Mouse (Mus musculus): ENCODE measurements around the gene Bnc1. TPM values are rescaled to one million over a fixed set of nuclear protein-coding genes. Genes with fewer than 3 reads are reported as not detected.
A peak's percentile ranks its signal among the peaks of the same experiment; 100 is the strongest.

Gene Bnc1
- total RNA-seq, 2 experiments from 2014 or later = 0.07 TPM; not detected in 1

- H3K27ac ChIP-seq = no peak overlapping the region
- no peak for DNase-seq (ENCODE audit: low spot score in 2 of 2)
- H3K4me3 ChIP-seq = no peak overlapping the region
- no peak for TF ChIP-seq CTCF (conservative IDR thresholded peaks at IDR 0.05)
These were observed 7.7 kb upstream of the Bnc1 start for GRCm38 (mm10) chr7:81999816-82000215.

GRCm38 (mm10) chr7:81999372-81999771 is 7.3 kb upstream of the Bnc1 start:
- TF ChIP-seq CTCF (conservative IDR thresholded peaks at IDR 0.05) = no peak
- DNase-seq (ENCODE audit: low spot score in 2 of 2) = no peak
- no peak overlapping the region for H3K27ac ChIP-seq
- H3K4me3 ChIP-seq = no peak overlapping the region

DNA sequence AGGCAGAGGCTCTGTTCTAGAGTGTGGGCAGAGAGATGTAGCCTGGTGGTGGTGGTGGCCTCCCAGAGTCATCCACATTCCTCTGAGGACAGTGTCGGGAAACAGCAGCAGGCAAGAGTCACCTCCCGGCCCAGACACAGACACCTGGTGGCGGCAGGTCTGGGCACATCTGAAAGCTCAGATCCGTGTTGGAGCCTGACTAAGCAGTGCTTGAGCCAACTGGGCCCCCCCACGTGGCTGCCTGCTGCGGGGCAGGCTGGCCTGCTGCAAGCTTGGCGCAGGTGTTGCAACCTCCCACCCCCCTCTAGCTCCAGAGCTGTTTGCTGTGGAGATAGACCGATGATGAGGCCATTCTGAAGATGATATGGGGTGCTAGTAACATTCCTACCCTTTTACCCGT is 3.9 kb upstream of the Bnc1 start:
- TF ChIP-seq CTCF (conservative IDR thresholded peaks at IDR 0.05) = no peak
- H3K4me3 ChIP-seq = no peak overlapping the region
- H3K27ac ChIP-seq = no peak overlapping the region
- no peak for DNase-seq (ENCODE audit: low spot score in 2 of 2)

DNA sequence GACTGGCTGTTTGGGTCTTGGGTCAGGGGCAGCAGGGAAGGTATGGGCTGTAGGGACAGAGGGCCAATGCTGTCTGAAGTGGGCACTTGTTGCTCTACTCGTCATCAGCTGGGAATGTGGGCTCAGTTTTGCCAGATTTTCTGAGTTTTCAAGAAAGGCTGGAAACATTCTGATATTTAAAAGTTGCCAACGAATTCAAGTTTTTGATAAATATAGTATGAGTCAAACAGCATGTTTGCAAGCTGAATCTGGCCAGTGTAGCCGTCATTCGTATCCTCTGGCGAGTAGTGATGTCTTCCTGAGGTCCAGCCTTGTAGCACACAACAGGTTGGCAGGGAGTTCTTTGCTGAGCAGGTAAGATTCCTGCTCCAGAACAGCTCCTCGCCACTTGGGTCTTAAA is 3.0 kb upstream of the Bnc1 start:
- Histone ChIP-seq H3K27ac (no peak overlapping the region), H3K4me3 (no peak overlapping the region)
- TF ChIP-seq CTCF (conservative IDR thresholded peaks at IDR 0.05) = no peak
- DNase-seq (ENCODE audit: low spot score in 2 of 2) = no peak

- no peak for TF ChIP-seq CTCF (conservative IDR thresholded peaks at IDR 0.05)
- no peak for DNase-seq (ENCODE audit: low spot score in 2 of 2)
- Histone ChIP-seq H3K4me3 (no peak overlapping the region), H3K27ac (no peak overlapping the region)
These were observed 1.0 kb upstream of the Bnc1 start for GRCm38 (mm10) chr7:81993140-81993539.

DNA sequence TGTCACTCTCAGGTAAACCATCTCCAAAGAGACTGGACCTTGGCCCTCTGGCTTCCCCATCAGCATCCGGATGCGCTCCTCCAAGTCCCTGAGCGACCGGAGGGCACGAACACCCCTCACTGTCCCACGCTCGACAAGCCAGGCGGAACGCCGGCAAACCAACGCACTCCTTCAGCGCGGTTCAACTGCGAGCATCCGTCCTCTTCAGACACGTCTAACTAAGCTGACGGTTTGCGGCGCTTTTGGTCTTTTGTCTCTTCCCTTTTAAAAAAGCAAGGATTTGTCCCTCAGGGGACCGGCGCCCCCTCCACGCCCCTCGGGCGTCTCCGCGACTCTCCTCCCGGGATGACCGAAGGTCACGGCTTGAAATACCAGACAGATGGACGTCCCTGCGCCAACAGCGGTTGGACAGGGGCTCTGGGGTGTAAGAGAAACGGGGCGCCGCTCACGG is 456 bp downstream of the Bnc1 start:
- peak overlapping the region; percentile 15; the same call in 1 of the 2 replicates for H3K4me3 ChIP-seq
- no peak for DNase-seq (ENCODE audit: low spot score in 2 of 2)
- H3K27ac ChIP-seq = no peak overlapping the region
- no peak for TF ChIP-seq CTCF (conservative IDR thresholded peaks at IDR 0.05)

DNA sequence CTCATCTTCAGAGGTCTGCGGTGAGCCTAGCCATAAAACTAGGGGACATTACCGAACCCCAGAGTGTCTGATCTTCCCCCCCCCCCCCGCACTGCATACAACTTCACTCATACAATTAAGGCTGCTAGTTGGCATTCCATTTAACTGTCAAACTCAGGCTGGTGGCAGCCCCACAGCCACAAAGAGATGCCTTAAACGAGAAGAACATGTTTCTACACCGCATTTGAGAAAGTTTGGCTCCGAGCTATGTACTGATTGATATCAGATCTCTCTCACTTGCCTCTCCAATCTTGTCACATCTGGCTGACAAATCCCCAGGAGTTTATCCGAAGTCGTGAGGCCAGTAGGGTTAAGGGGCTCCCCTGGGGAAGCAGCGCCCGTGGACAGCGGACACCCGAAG is 976 bp downstream of the Bnc1 start:
- no peak overlapping the region for H3K27ac ChIP-seq
- no peak for TF ChIP-seq CTCF (conservative IDR thresholded peaks at IDR 0.05)
- no peak overlapping the region for H3K4me3 ChIP-seq
- DNase-seq (ENCODE audit: low spot score in 2 of 2) = no peak

GRCm38 (mm10) chr7:81983651-81984050 is 8.4 kb downstream of the Bnc1 start:
- TF ChIP-seq CTCF (conservative IDR thresholded peaks at IDR 0.05) = no peak
- H3K4me3 ChIP-seq = no peak overlapping the region
- H3K27ac ChIP-seq = no peak overlapping the region
- DNase-seq (ENCODE audit: low spot score in 2 of 2) = no peak

- H3K4me3 ChIP-seq = no peak overlapping the region
- no peak overlapping the region for H3K27ac ChIP-seq
- no peak for TF ChIP-seq CTCF (conservative IDR thresholded peaks at IDR 0.05)
- DNase-seq (ENCODE audit: low spot score in 2 of 2) = no peak
These were observed 13.8 kb downstream of the Bnc1 start for GRCm38 (mm10) chr7:81978304-81978703.

DNA sequence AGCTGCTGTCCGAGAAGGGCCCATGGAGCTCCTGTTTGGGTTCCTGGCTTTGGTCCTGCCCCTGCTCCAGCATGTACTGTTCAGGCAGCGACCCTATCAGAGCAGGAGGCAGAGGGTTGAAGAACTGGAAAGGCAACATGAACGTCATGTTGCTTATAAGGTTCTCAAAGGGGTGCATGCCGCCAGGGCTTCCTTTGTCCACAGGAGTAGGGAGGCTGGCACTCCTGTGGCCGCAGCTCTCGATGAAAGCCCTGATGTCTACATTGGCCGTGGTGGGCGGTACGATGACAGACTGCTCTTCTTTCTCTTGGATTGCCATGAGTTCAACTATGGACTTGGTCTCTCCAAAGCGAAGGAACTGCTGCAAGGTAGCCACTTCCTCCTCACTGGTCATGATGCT is 17.5 kb downstream of the Bnc1 start:
- Histone ChIP-seq H3K4me3 (no peak overlapping the region), H3K27ac (no peak overlapping the region)
- DNase-seq (ENCODE audit: low spot score in 2 of 2) = no peak
- no peak for TF ChIP-seq CTCF (conservative IDR thresholded peaks at IDR 0.05)

DNA sequence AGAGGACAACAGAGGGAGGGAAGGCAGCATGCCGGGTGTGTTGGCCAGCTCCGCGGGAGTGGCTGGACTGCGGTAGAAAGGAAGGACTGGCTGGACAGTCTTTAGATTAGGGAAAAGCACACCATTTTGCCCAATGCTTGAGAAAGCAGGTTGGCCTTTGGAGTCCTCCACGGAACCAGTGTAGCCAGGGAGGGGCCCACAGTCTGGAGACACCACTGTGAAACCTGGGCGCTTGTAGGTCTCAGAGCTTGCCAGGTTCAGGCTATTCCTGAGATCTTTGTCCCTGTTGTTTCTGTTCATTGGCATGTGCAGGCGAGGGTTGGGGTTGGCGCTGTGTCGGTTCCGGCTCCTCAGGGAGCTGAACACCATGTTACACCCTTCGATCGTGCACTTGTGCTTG is 18.2 kb downstream of the Bnc1 start:
- no peak for DNase-seq (ENCODE audit: low spot score in 2 of 2)
- Histone ChIP-seq H3K27ac (no peak overlapping the region), H3K4me3 (no peak overlapping the region)
- TF ChIP-seq CTCF (conservative IDR thresholded peaks at IDR 0.05) = no peak

- TF ChIP-seq CTCF (conservative IDR thresholded peaks at IDR 0.05) = no peak
- H3K27ac ChIP-seq = no peak overlapping the region
- DNase-seq (ENCODE audit: low spot score in 2 of 2) = no peak
- no peak overlapping the region for H3K4me3 ChIP-seq
These were observed 18.8 kb downstream of the Bnc1 start for GRCm38 (mm10) chr7:81973339-81973738.

DNA sequence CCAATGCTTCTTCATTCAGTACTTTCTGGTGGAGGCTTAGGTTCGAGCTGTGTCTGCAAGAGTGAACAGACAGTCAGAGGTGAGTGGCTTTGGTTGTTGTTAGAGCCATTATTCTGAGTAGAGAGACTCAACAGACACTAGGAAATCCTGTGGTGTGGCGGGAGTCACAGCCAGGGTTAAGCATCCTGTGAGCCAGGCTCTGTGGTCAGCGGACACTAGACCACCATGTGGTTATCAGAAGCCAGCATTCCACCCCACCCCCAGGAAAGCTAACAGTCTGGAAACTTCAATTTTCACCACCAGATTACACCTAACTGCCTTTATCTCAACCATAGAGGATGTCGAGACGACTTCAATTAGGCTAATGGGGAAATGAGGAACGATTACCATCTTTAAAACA is 23.1 kb downstream of the Bnc1 start:
- no peak for TF ChIP-seq CTCF (conservative IDR thresholded peaks at IDR 0.05)
- Histone ChIP-seq H3K27ac (no peak overlapping the region), H3K4me3 (no peak overlapping the region)
- DNase-seq (ENCODE audit: low spot score in 2 of 2) = no peak

DNA sequence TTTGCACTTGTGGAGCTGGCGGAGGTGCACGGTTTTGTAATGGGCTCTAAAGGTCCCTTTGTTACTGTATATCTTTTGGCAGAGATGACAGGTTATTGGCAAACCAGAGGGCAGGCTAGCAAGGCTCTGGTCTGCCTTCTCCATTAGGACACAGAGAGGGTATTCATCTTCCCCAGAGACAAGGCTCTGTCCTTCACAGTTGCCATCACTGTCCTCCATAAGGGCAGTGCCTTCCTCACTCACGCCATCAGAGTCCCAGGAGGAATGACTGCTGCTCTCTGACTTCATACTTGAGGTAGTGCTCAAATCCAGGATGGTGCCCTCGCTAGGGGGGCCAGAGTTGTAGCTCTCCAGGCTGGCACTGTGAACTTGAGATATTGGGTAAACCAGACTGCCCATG is 23.6 kb downstream of the Bnc1 start:
- H3K27ac ChIP-seq = no peak overlapping the region
- H3K4me3 ChIP-seq = no peak overlapping the region
- no peak for DNase-seq (ENCODE audit: low spot score in 2 of 2)
- TF ChIP-seq CTCF (conservative IDR thresholded peaks at IDR 0.05) = no peak

- Histone ChIP-seq H3K27ac (no peak overlapping the region), H3K4me3 (no peak overlapping the region)
- 0 out of 2 replicates have a peak, but pooled peaks have one; percentile 14 for TF ChIP-seq CTCF (conservative IDR thresholded peaks at IDR 0.05)
- DNase-seq (ENCODE audit: low spot score in 2 of 2) = no peak
These were observed 25.9 kb downstream of the Bnc1 start for GRCm38 (mm10) chr7:81966195-81966594.

Measured in layer of hippocampus, adult 2 months (tissue).